Mouse (Mus musculus): ENCODE results near the gene Adamts2. TPM values are rescaled to one million over a fixed set of nuclear protein-coding genes. Genes with fewer than 3 reads are reported as not detected.
A peak's percentile ranks its signal among the peaks of the same experiment; 100 is the strongest.

Gene Adamts2
- 0.65 and 0.96 TPM in 2 replicates for polyA plus RNA-seq (2015; fragmentation: Nextera tagmentation; extraction: Ambion mirVana)

DNA sequence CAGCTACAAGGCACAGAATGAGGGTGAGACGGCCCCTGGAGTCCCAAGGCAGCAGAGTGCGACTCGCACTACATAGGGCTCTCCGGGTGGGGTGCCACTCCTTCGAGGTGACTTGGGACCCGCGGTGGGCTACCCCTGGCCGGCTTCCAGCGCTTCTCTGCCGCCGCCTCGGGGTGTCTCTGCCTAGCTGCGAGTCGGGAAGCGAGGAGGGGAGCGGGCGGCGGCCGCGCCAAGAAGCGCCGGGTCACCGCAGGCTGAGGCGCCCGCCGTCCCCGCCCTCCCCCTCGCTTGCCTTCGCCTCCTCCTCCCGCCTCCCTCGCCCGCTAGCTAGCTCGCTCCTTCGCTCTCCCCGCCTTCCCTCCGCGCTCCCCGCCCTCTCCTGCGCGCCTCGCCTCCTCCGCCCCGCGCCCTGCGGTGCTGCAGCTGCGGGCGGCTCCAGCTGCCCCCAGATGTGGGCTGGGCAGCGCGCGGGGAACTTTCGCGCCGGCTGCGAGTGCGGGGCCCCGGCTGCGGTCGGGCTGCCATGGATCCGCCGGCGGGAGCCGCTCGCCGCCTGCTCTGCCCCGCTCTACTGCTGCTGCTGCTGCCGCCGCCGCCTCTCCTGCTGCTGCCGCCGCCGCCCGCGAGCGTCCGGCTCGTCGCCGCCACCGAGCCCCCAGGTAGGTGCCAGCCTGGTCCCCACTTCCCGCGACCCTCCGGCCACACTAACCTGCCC is at the start of gene Adamts2:
Gene Adamts2 (plus strand): TSS at position 444 of the 715 bp plus-strand sequence.
- under 1% methylated on average over 32 of the region's 82 CpGs for WGBS
- peak; percentile 76 for ATAC-seq
- Histone ChIP-seq H3K36me3 (ENCODE audit: poor library complexity, severe bottlenecking) (no peaks in the 10 kb centered on the region), H3K9ac (peak within 1 kb of the TSS; percentile 60), H3K9me3 (replicated peaks) (no peaks in the 10 kb centered on the region), H3K27ac (no peak within 1 kb of the TSS), H3K27me3 (peaks cover 69% of the 10 kb centered on the region), H3K4me1 (peaks cover 22% of the 10 kb centered on the region), H3K4me3 (peak within 1 kb of the TSS; percentile 62), H3K4me2 (peak within 1 kb of the TSS; percentile 99)

- no peaks in the 10 kb centered on the region for H3K27me3 ChIP-seq
- H3K4me3 ChIP-seq: no peak overlapping the region
- H3K9ac ChIP-seq: no peak overlapping the region
- no peak overlapping the region for H3K4me2 ChIP-seq
- no peak for ATAC-seq
- no peaks in the 10 kb centered on the region for H3K36me3 ChIP-seq (ENCODE audit: poor library complexity, severe bottlenecking)
- 0 out of 2 replicates have a peak, but pooled peaks cover 3% of the 10 kb centered on the region for H3K9me3 ChIP-seq (replicated peaks)
- no peaks in the 10 kb centered on the region for H3K4me1 ChIP-seq
- H3K27ac ChIP-seq: no peak overlapping the region
- 92% methylated on average over 3 of the region's 3 CpGs for WGBS
Measured at GRCm38 (mm10) chr11:50557064-50557463, 44.8 kb upstream of the Adamts2 start.

- no peak overlapping the region for H3K4me3 ChIP-seq
- H3K27ac ChIP-seq: no peak overlapping the region
- H3K27me3 ChIP-seq: no peaks in the 10 kb centered on the region
- 37% methylated on average over 4 of the region's 4 CpGs for WGBS
- H3K4me2 ChIP-seq: no peak overlapping the region
- 0 out of 2 replicates have a peak, but pooled peaks cover 3% of the 10 kb centered on the region for H3K9me3 ChIP-seq (replicated peaks)
- no peaks in the 10 kb centered on the region for H3K36me3 ChIP-seq (ENCODE audit: poor library complexity, severe bottlenecking)
- H3K4me1 ChIP-seq: no peaks in the 10 kb centered on the region
- 0 out of 2 replicates have a peak, but pooled peaks have one; percentile 30 for ATAC-seq
- no peak overlapping the region for H3K9ac ChIP-seq
Measured at GRCm38 (mm10) chr11:50559108-50559507, 42.8 kb upstream of the Adamts2 start.

GRCm38 (mm10) chr11:50565466-50566211 is 36.2 kb upstream of the Adamts2 start:
- H3K36me3 ChIP-seq (ENCODE audit: poor library complexity, severe bottlenecking): no peaks in the 10 kb centered on the region
- 87% methylated on average over 20 of the region's 20 CpGs for WGBS
- no peak overlapping the region for H3K4me2 ChIP-seq
- H3K4me3 ChIP-seq: no peak overlapping the region
- H3K4me1 ChIP-seq: no peaks in the 10 kb centered on the region
- no peaks in the 10 kb centered on the region for H3K27me3 ChIP-seq
- H3K9ac ChIP-seq: no peak overlapping the region
- H3K9me3 ChIP-seq (replicated peaks): no peaks in the 10 kb centered on the region
- H3K27ac ChIP-seq: no peak overlapping the region
- ATAC-seq: no peak

GRCm38 (mm10) chr11:50571448-50571847 is 30.4 kb upstream of the Adamts2 start:
- Histone ChIP-seq H3K4me3 (no peak overlapping the region), H3K4me2 (no peak overlapping the region), H3K9ac (no peak overlapping the region), H3K9me3 (replicated peaks) (no peaks in the 10 kb centered on the region), H3K27me3 (no peaks in the 10 kb centered on the region), H3K27ac (no peak overlapping the region), H3K4me1 (peaks cover 6% of the 10 kb centered on the region; the same call in 1 of the 2 replicates), H3K36me3 (ENCODE audit: poor library complexity, severe bottlenecking) (no peaks in the 10 kb centered on the region)
- no peak for ATAC-seq
- 72% methylated on average over 6 of the region's 6 CpGs for WGBS

GRCm38 (mm10) chr11:50576521-50576920 is 25.4 kb upstream of the Adamts2 start:
- no peak overlapping the region for H3K27ac ChIP-seq
- H3K27me3 ChIP-seq: no peaks in the 10 kb centered on the region
- H3K9ac ChIP-seq: no peak overlapping the region
- no peak for ATAC-seq
- H3K4me3 ChIP-seq: no peak overlapping the region
- peaks cover 6% of the 10 kb centered on the region; the same call in 1 of the 2 replicates for H3K4me1 ChIP-seq
- no peaks in the 10 kb centered on the region for H3K36me3 ChIP-seq (ENCODE audit: poor library complexity, severe bottlenecking)
- WGBS: 76% methylated on average over 4 of the region's 4 CpGs
- H3K4me2 ChIP-seq: no peak overlapping the region
- no peaks in the 10 kb centered on the region for H3K9me3 ChIP-seq (replicated peaks)

GRCm38 (mm10) chr11:50587026-50587425 is 14.9 kb upstream of the Adamts2 start:
- H3K4me1 ChIP-seq: no peaks in the 10 kb centered on the region
- whole genome bisulfite sequencing: 42% methylated on average over 7 of the region's 7 CpGs
- ATAC-seq: no peak

DNA sequence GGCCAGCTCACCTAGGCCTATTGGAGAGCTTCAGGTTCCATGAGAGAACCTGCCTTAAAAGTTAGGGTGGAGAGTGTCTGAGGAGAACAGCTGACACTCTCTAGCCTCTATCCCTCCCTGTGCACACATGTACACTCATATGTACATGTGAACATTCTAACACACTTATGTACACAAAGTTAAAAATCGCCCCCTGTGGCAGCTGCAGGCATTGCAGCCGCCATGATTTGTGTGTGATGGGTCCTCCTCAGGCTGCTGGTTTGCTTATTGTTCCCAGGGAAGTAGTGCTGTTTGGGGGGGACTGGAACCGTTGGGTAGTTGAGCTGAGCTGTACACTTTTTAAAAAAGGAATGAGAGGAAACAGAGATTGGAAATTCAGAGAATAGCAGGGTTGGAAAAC is 14.1 kb upstream of the Adamts2 start:
- Histone ChIP-seq H3K9ac (no peak overlapping the region), H3K4me2 (no peak overlapping the region), H3K4me1 (no peaks in the 10 kb centered on the region), H3K36me3 (ENCODE audit: poor library complexity, severe bottlenecking) (no peaks in the 10 kb centered on the region), H3K27ac (no peak overlapping the region), H3K27me3 (no peaks in the 10 kb centered on the region), H3K4me3 (no peak overlapping the region), H3K9me3 (replicated peaks) (0 out of 2 replicates have a peak, but pooled peaks cover 6% of the 10 kb centered on the region)
- no peak for ATAC-seq
- 14% methylated on average over 3 of the region's 3 CpGs for WGBS

More at GRCm38 (mm10) chr11:50587026-50587425, 14.9 kb upstream of the Adamts2 start:
- Histone ChIP-seq H3K4me3 (no peak overlapping the region), H3K27ac (no peak overlapping the region), H3K4me2 (no peak overlapping the region), H3K9ac (no peak overlapping the region), H3K36me3 (ENCODE audit: poor library complexity, severe bottlenecking) (no peaks in the 10 kb centered on the region), H3K9me3 (replicated peaks) (0 out of 2 replicates have a peak, but pooled peaks cover 6% of the 10 kb centered on the region), H3K27me3 (no peaks in the 10 kb centered on the region)

DNA sequence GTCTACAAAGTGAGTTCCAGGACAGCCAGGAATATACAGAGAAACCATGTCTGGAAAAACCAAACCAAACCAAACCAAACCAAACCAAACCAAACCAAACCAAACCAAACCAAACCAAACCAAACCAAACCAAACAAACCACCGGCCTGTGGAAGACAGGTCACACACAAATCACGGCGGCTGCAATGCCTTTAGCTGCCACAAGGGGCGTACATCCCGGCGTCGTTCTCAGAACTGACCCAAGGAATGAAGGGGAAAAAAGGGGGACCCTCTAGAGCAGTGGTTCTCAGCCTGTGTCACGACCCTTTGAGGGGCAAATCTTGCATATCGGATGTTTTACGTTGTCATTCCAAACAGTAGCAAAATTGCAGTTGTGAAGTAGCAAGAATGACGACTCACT is 12.8 kb upstream of the Adamts2 start:
- no peak for ATAC-seq
- no peak overlapping the region for H3K27ac ChIP-seq
- 40% methylated on average over 11 of the region's 11 CpGs for WGBS
- no peaks in the 10 kb centered on the region for H3K4me1 ChIP-seq
- no peak overlapping the region for H3K9ac ChIP-seq
- no peaks in the 10 kb centered on the region for H3K36me3 ChIP-seq (ENCODE audit: poor library complexity, severe bottlenecking)
- no peaks in the 10 kb centered on the region for H3K27me3 ChIP-seq
- H3K9me3 ChIP-seq (replicated peaks): 0 out of 2 replicates have a peak, but pooled peaks cover 6% of the 10 kb centered on the region
- H3K4me2 ChIP-seq: no peak overlapping the region
- no peak overlapping the region for H3K4me3 ChIP-seq

GRCm38 (mm10) chr11:50591053-50591452 is 10.8 kb upstream of the Adamts2 start:
- H3K4me2 ChIP-seq: no peak overlapping the region
- no peaks in the 10 kb centered on the region for H3K36me3 ChIP-seq (ENCODE audit: poor library complexity, severe bottlenecking)
- no peaks in the 10 kb centered on the region for H3K4me1 ChIP-seq
- no peaks in the 10 kb centered on the region for H3K9me3 ChIP-seq (replicated peaks)
- H3K9ac ChIP-seq: no peak overlapping the region
- no peak for ATAC-seq
- no peak overlapping the region for H3K4me3 ChIP-seq
- 85% methylated on average over 13 of the region's 13 CpGs for WGBS
- no peak overlapping the region for H3K27ac ChIP-seq
- H3K27me3 ChIP-seq: no peaks in the 10 kb centered on the region

- no peaks in the 10 kb centered on the region for H3K27me3 ChIP-seq
- H3K27ac ChIP-seq: no peak overlapping the region
- H3K9me3 ChIP-seq (replicated peaks): no peaks in the 10 kb centered on the region
- H3K4me2 ChIP-seq: no peak overlapping the region
- no peak overlapping the region for H3K4me3 ChIP-seq
- H3K9ac ChIP-seq: no peak overlapping the region
- WGBS: 74% methylated on average over 16 of the region's 16 CpGs
- no peak for ATAC-seq
- H3K4me1 ChIP-seq: no peaks in the 10 kb centered on the region
- no peaks in the 10 kb centered on the region for H3K36me3 ChIP-seq (ENCODE audit: poor library complexity, severe bottlenecking)
Measured at GRCm38 (mm10) chr11:50592892-50593553, 8.9 kb upstream of the Adamts2 start.

DNA sequence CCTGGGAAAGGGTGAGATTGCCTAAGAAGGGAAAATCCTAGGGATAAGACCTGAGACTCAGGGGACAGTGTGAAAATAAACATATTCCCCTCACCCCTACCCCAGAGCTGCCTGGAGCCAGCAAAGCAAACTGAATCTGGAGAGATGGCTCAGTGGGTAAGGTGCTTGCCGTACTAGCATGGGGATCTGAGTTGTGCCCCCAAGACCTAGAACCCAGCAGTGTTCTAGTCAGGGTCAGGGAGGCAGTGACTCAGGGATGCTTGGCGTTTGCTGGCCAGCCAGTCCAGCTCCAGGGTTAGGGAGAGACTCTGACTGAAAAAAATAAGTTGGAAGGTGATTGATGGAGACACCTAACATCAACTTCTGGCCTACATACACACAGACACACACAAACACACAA is 5.3 kb upstream of the Adamts2 start:
- Histone ChIP-seq H3K4me1 (0 out of 2 replicates have a peak, but pooled peaks cover 4% of the 10 kb centered on the region), H3K27me3 (peaks cover 25% of the 10 kb centered on the region), H3K4me3 (no peak overlapping the region), H3K9me3 (replicated peaks) (no peaks in the 10 kb centered on the region), H3K27ac (no peak overlapping the region), H3K4me2 (no peak overlapping the region), H3K9ac (no peak overlapping the region), H3K36me3 (ENCODE audit: poor library complexity, severe bottlenecking) (no peaks in the 10 kb centered on the region)
- ATAC-seq: no peak
- 90% methylated on average over 2 of the region's 2 CpGs for WGBS
